ENCODE assay signal across 7 mouse cellular contexts in the genomic region with DNA sequence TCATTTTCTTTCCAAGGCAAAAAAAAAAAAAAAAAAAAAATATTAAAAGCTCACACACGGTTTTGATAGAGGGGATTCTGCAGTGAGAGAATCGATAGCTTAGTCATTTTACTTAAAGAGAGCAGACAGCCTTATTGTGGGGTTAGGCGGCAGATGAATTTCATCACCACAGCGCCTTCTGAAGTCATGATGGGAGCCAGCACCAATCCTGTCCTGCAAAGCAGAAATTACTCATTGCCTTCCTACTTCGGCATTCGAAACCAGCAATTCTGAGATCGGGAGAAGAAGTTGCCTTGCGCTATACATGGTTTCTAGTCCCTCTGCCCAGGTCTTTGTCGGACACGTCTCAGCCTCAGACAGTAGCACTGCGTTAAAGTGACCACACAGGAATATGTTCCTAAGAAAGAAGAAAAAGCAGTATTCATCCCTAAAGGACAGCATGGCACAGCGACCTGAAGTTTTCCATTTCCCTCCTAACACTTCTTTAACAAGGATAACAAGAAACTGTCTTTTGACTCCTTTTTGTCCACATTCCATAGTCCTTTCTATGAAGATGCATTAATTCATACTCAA.
DNase-seq lines count a peak whose midpoint lies in the region; ATAC-seq lines count a peak whose summit lies in the region.

No protein-coding gene starts in this region.

- DNase-seq in 416B (ENCODE audit: low read depth), result peak; percentile 73
- peak; percentile 13 for DNase-seq in adrenal gland, postnatal 25 days
- DNase-seq in forebrain, embryonic 11.5 days (ENCODE audit: low spot score), result no peak
- DNase-seq in hindbrain, embryonic 11.5 days (ENCODE audit: low spot score), result peak; percentile 38
- peak; percentile 43 to 44 for DNase-seq in left cerebral cortex, adult 8-10 months (ENCODE audit: low spot score in 2 of 2)
- DNase-seq in splenic B cell, adult 2 months (ENCODE audit: low read depth, low spot score), result peak; percentile 19

- H3K4me2 ChIP-seq in forebrain, embryonic 11.5 days (ENCODE audit: low read depth, low read length, severe bottlenecking), result peak overlapping the region; percentile 49
- peak overlapping the region; percentile 41 for H3K4me2 ChIP-seq in hindbrain, embryonic 11.5 days (replicated peaks; ENCODE audit: low read depth, low read length)

- ATAC-seq in forebrain, embryonic 11.5 days (replicated peaks; ENCODE audit: low FRiP score), result peak; percentile 18; the same call in 1 of the 2 replicates
- peak; percentile 30; the same call in 1 of the 2 replicates for ATAC-seq in hindbrain, embryonic 11.5 days (ENCODE audit: low FRiP score)
- peak; percentile 64 for ATAC-seq in megakaryocyte, adult 5-6 weeks (ENCODE audit: poor library complexity, severe bottlenecking)

- no peaks in the 10 kb centered on the region for H3K36me3 ChIP-seq in forebrain, embryonic 11.5 days (ENCODE audit: control insufficient read depth, insufficient read depth, low read length)
- no peaks in the 10 kb centered on the region for H3K36me3 ChIP-seq in hindbrain, embryonic 11.5 days (ENCODE audit: control insufficient read depth, insufficient read depth, low read length)
- H3K36me3 ChIP-seq in splenic B cell, adult 2 months (ENCODE audit: control insufficient read depth, insufficient read depth, low read length, poor library complexity, severe bottlenecking), result no peaks in the 10 kb centered on the region

- H3K9ac ChIP-seq in forebrain, embryonic 11.5 days (ENCODE audit: low read length), result peak overlapping the region; percentile 48
- H3K9ac ChIP-seq in hindbrain, embryonic 11.5 days (ENCODE audit: low read depth, low read length), result peak overlapping the region; percentile 25

- WGBS in forebrain, embryonic 11.5 days, result 43% methylated on average over 12 of the region's 12 CpGs
- WGBS in hindbrain, embryonic 11.5 days, result 45% methylated on average over 12 of the region's 12 CpGs

- H3K4me3 ChIP-seq in forebrain, embryonic 11.5 days (ENCODE audit: low read depth, low read length), result peak overlapping the region; percentile 30
- H3K4me3 ChIP-seq in hindbrain, embryonic 11.5 days (ENCODE audit: low read depth, low read length), result peak overlapping the region; percentile 35

- no peak overlapping the region for H3K27ac ChIP-seq in forebrain, embryonic 11.5 days (ENCODE audit: low read depth, low read length)
- H3K27ac ChIP-seq in hindbrain, embryonic 11.5 days (ENCODE audit: low read depth, low read length), result peak overlapping the region; percentile 76

- no peaks in the 10 kb centered on the region for H3K27me3 ChIP-seq in forebrain, embryonic 11.5 days (ENCODE audit: control insufficient read depth, insufficient read depth, low read length)
- no peaks in the 10 kb centered on the region for H3K27me3 ChIP-seq in hindbrain, embryonic 11.5 days (ENCODE audit: control insufficient read depth, insufficient read depth, low read length)
- H3K27me3 ChIP-seq in splenic B cell, adult 2 months (ENCODE audit: control insufficient read depth, insufficient read depth, low read length, poor library complexity, severe bottlenecking), result no peaks in the 10 kb centered on the region

- no peaks in the 10 kb centered on the region for H3K9me3 ChIP-seq in forebrain, embryonic 11.5 days (ENCODE audit: control insufficient read depth, low read length)
- H3K9me3 ChIP-seq in hindbrain, embryonic 11.5 days (ENCODE audit: control insufficient read depth, low read length), result no peaks in the 10 kb centered on the region

- peaks cover 5% of the 10 kb centered on the region; the same call in 1 of the 2 replicates for H3K4me1 ChIP-seq in forebrain, embryonic 11.5 days (replicated peaks; ENCODE audit: control insufficient read depth, insufficient read depth, low read length)
- H3K4me1 ChIP-seq in hindbrain, embryonic 11.5 days (replicated peaks; ENCODE audit: control insufficient read depth, insufficient read depth, low read length), result no peaks in the 10 kb centered on the region
